Mouse (Mus musculus) adrenal gland, postnatal 4 days (tissue): ENCODE results near the gene Gm6096. TPM values are rescaled to one million over a fixed set of nuclear protein-coding genes. Genes with fewer than 3 reads are reported as not detected.

ENCODE experiments used
- total RNA-seq, 2 experiments: library from RNA; stranded (reverse); gene quantifications; 2 replicates each; pipeline ENCODE4 v1.2.3; 2021

Gm6096 gene
- total RNA-seq, 2 experiments from 2014 or later: not detected

Other genes with a start within 250 kb of the Gm6096 start
- not detected for gene Scgb2b27, start 237.1 kb upstream of the Gm6096 start, total RNA-seq
- not detected for gene Scgb1b27, start 229.6 kb upstream of the Gm6096 start, total RNA-seq
- not detected for gene Scgb1b30, start 155.6 kb upstream of the Gm6096 start, total RNA-seq
- 10 to 100 TPM; 40.7 to 43.5 TPM for gene Wtip, start 117.8 kb upstream of the Gm6096 start, total RNA-seq
- 100 to 1,000 TPM; 101 to 107 TPM for gene Uba2, start 81.4 kb upstream of the Gm6096 start, total RNA-seq
- gene Pdcd2l, start 54.4 kb upstream of the Gm6096 start, total RNA-seq: 10 to 100 TPM; 28.3 to 31.6 TPM
- gene Gpi1, start 20.7 kb upstream of the Gm6096 start, total RNA-seq: 100 to 1,000 TPM; 298 to 310 TPM
- 10 to 100 TPM; 89.3 to 90.7 TPM for gene 4931406P16Rik, start 62.5 kb downstream of the Gm6096 start, total RNA-seq
- gene Lsm14a, start 142.3 kb downstream of the Gm6096 start, total RNA-seq: 100 to 1,000 TPM; 134 TPM